Mouse (Mus musculus): ENCODE results near the gene Myzap. TPM values are rescaled to one million over a fixed set of nuclear protein-coding genes. Genes with fewer than 3 reads are reported as not detected.
A peak's percentile ranks its signal among the peaks of the same experiment; 100 is the strongest.

Gene Myzap
- polyA plus RNA-seq, 2 experiments: 1.8 to 2.5 TPM

DNA sequence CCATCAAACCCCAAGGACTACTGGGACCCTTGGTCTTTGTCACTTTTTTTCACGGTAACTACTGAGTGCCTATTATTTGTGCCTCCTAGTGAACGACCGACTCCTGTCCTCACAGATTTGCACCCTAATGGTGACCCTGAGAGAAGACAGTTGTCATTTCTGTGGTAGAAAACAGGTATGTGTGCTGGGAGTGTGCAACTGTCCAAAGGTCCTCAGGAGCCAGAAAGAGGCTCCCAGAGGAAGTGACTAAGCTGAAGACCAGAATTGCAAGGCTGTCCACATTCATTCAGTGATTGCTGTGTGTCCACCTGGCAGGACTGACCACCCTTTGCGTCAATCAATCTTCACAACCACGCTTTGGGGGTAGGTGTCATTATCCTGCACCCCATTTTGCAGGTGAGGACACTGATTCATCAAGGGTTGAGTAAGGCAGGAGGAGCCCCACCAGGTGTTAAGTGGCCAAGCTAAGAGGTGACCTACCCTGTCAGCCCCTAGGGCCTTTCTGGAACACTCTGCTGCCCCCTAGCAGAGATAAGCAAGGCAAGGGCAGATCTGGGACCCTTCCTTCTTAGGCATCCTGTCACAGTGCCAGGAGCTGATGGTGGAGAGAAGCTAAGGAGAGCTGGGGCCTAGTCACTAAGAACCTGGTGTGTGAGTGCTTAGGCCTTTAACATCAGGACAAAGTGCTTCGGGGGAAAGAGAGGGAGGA lies 571 bp upstream of the Myzap start:
- no peak for DNase-seq (ENCODE audit: low read depth in 3 of 3, low spot score in 3 of 3)
- no peak overlapping the region for H3K27ac ChIP-seq
- H3K27me3 ChIP-seq (ENCODE audit: control insufficient read depth, insufficient read depth, low read length): no peaks in the 10 kb centered on the region; the same call in 1 of the 2 replicates
- TF ChIP-seq EP300 (IDR thresholded peaks at IDR 0.05; ENCODE audit: low read depth): no peak
- TF ChIP-seq CTCF (IDR thresholded peaks at IDR 0.05; ENCODE audit: low read depth): 0 out of 2 replicates have a peak, but pooled peaks have one; percentile 7
- no peaks in the 10 kb centered on the region for H3K9me3 ChIP-seq (ENCODE audit: control insufficient read depth, low read length)
- H3K4me1 ChIP-seq (replicated peaks; ENCODE audit: control insufficient read depth in 2 of 2, insufficient read depth in 2 of 2, low read length in 1 of 2): peaks cover 0 to 8% of the 10 kb centered on the region in 2 experiments; a peak in 2 of 4 replicates
- ATAC-seq (ENCODE audit: insufficient read depth): no peak
- no peak overlapping the region for H3K9ac ChIP-seq (replicated peaks)
- H3K4me3 ChIP-seq (ENCODE audit: insufficient read depth in 1 of 2, low read depth in 2 of 2, low read length in 2 of 2): peak overlapping the region in 1 of 2 experiments; percentile 50; a peak in 1 of 4 replicates
- 22% methylated on average over 6 of the region's 6 CpGs for WGBS (ENCODE audit: insufficient replicate concordance)
- peak overlapping the region; percentile 68 for H3K4me2 ChIP-seq (ENCODE audit: low read depth)
- H3K36me3 ChIP-seq (replicated peaks; ENCODE audit: control insufficient read depth, insufficient read depth, low read depth): no peaks in the 10 kb centered on the region

DNA sequence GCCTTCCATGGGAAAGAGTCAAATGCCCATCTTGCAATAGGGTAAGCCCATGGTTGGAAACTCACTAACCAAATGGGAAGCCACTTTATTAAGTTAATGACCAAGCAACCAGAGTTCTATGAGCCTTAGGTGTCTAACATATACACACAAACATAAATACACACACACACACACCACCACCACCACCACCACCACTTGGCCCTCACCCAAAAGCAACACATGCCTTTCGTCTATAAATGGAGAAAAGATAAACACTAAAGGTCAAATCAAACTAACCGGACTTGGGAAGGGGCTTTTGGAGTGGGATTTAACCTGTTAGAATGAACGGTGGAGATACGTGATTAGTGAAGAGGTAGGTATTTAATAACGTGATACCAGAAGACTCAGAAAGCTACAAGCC lies 1.1 kb downstream of the Myzap start:
- ATAC-seq (ENCODE audit: insufficient read depth): no peak
- H3K9ac ChIP-seq (replicated peaks): no peak overlapping the region
- H3K9me3 ChIP-seq (ENCODE audit: control insufficient read depth, low read length): no peaks in the 10 kb centered on the region
- no peak for DNase-seq (ENCODE audit: low read depth in 3 of 3, low spot score in 3 of 3)
- H3K4me2 ChIP-seq (ENCODE audit: low read depth): no peak overlapping the region
- peaks cover 0 to 8% of the 10 kb centered on the region in 2 experiments; a peak in 2 of 4 replicates for H3K4me1 ChIP-seq (replicated peaks; ENCODE audit: control insufficient read depth in 2 of 2, insufficient read depth in 2 of 2, low read length in 1 of 2)
- TF ChIP-seq EP300 (IDR thresholded peaks at IDR 0.05; ENCODE audit: low read depth): no peak
- no peak for TF ChIP-seq CTCF (IDR thresholded peaks at IDR 0.05; ENCODE audit: low read depth)
- no peaks in the 10 kb centered on the region for H3K36me3 ChIP-seq (replicated peaks; ENCODE audit: control insufficient read depth, insufficient read depth, low read depth)
- 57% methylated on average over 5 of the region's 5 CpGs for WGBS (ENCODE audit: insufficient replicate concordance)
- H3K27ac ChIP-seq: no peak overlapping the region
- no peaks in the 10 kb centered on the region; the same call in 1 of the 2 replicates for H3K27me3 ChIP-seq (ENCODE audit: control insufficient read depth, insufficient read depth, low read length)
- no peak overlapping the region for H3K4me3 ChIP-seq (ENCODE audit: insufficient read depth in 1 of 2, low read depth in 2 of 2, low read length in 2 of 2)

DNA sequence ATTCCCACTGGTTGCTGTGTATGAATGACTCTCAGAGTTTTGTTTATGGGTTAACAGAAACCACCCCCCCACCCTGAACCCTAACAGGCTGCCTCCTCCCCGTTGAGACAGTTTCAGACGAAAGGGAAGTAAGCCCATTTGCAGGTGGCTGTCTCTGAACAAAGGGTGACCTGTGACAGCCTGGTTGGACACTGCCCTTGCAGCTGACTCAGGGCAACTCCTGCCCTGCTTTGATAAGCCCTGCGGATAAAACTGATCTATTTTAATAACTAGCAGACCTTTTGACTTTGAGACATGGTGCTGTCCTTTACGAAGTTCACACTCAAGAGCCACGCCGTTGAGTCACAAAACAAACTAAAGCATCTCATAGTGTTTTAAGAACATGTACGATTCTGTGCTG lies 2.4 kb downstream of the Myzap start:
- ATAC-seq (ENCODE audit: insufficient read depth) (no peak), DNase-seq (ENCODE audit: low read depth in 3 of 3, low spot score in 3 of 3) (no peak)
- TF ChIP-seq CTCF (IDR thresholded peaks at IDR 0.05; ENCODE audit: low read depth) (no peak), EP300 (IDR thresholded peaks at IDR 0.05; ENCODE audit: low read depth) (no peak)
- Histone ChIP-seq H3K4me2 (ENCODE audit: low read depth) (no peak overlapping the region), H3K27ac (no peak overlapping the region), H3K36me3 (replicated peaks; ENCODE audit: control insufficient read depth, insufficient read depth, low read depth) (no peaks in the 10 kb centered on the region), H3K27me3 (ENCODE audit: control insufficient read depth, insufficient read depth, low read length) (no peaks in the 10 kb centered on the region; the same call in 1 of the 2 replicates), H3K9ac (replicated peaks) (no peak overlapping the region), H3K4me1 (replicated peaks; ENCODE audit: control insufficient read depth in 2 of 2, insufficient read depth in 2 of 2, low read length in 1 of 2) (peaks cover 0 to 8% of the 10 kb centered on the region in 2 experiments; a peak in 2 of 4 replicates), H3K9me3 (ENCODE audit: control insufficient read depth, low read length) (no peaks in the 10 kb centered on the region), H3K4me3 (ENCODE audit: insufficient read depth in 1 of 2, low read depth in 2 of 2, low read length in 2 of 2) (no peak overlapping the region)
- 28% methylated on average over 7 of the region's 7 CpGs for WGBS (ENCODE audit: insufficient replicate concordance)

DNA sequence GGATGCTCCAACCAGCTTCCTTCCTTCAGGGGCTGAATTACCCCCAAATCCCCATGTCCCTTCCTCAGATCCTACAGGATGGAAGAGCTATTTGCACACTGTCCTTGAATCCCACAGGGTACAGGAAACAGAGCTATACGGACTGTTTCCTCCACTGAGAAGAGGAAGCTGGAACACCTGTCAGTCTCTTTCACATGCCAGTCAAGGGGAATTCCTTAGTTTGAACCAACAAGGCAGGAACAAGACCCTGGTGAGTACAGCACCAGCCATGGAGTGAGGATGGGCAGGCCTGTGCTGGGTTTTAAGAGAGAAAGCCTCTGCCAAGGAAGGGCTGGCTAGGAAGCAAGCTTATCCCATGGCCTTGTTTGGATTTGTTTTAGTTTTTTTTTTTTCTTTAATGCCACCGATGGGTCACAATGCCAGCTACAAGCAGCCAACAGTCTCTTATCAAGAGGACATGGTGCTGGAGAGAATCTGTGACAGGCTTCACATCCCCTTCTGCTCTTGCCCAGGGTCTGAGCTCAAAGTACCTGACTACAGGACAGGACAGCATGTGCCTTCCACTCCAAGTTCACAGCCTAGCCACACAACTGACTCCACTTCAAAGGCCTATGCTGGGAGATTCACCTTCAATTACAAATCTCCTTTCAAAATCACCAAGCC lies 3.1 kb downstream of the Myzap start:
- no peak for ATAC-seq (ENCODE audit: insufficient read depth)
- no peak for TF ChIP-seq CTCF (IDR thresholded peaks at IDR 0.05; ENCODE audit: low read depth)

DNA sequence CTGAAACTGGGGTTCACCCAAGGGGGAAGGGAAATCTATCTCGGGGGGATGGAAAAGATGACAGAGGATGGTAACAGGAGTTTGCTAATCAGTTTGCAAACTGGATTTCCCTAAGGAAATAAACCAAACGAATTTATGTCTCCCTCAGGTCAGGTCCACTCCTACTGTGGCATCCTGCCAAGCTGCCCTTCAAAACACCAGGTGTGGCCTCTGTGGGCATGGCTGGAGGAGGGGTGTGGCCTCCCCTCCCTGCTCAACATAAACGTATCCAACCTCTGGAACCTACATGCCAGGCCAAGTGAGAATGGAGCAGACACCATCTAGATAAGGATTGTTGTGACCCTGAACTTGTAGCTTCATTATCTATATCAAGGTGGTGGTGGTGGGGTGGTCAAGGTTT lies 5.8 kb downstream of the Myzap start:
- no peak for ATAC-seq (ENCODE audit: insufficient read depth)
- Histone ChIP-seq H3K36me3 (replicated peaks; ENCODE audit: control insufficient read depth, insufficient read depth, low read depth) (no peaks in the 10 kb centered on the region), H3K4me1 (replicated peaks; ENCODE audit: control insufficient read depth in 2 of 2, insufficient read depth in 2 of 2, low read length in 1 of 2) (peaks cover 0 to 3% of the 10 kb centered on the region in 2 experiments; a peak in 1 of 4 replicates), H3K4me2 (ENCODE audit: low read depth) (no peak overlapping the region), H3K27me3 (ENCODE audit: control insufficient read depth, insufficient read depth, low read length) (no peaks in the 10 kb centered on the region; the same call in 1 of the 2 replicates), H3K9me3 (ENCODE audit: control insufficient read depth, low read length) (no peaks in the 10 kb centered on the region), H3K4me3 (ENCODE audit: insufficient read depth in 1 of 2, low read depth in 2 of 2, low read length in 2 of 2) (no peak overlapping the region), H3K27ac (no peak overlapping the region), H3K9ac (replicated peaks) (no peak overlapping the region)
- TF ChIP-seq CTCF (IDR thresholded peaks at IDR 0.05; ENCODE audit: low read depth) (no peak), EP300 (IDR thresholded peaks at IDR 0.05; ENCODE audit: low read depth) (no peak)
- WGBS (ENCODE audit: insufficient replicate concordance): 36% methylated on average over 3 of the region's 3 CpGs
- no peak for DNase-seq (ENCODE audit: low read depth in 3 of 3, low spot score in 3 of 3)

More for the DNA sequence above, 3.1 kb downstream of the Myzap start:
- WGBS (ENCODE audit: insufficient replicate concordance): 37% methylated on average over 2 of the region's 2 CpGs
- Histone ChIP-seq H3K27me3 (ENCODE audit: control insufficient read depth, insufficient read depth, low read length) (no peaks in the 10 kb centered on the region; the same call in 1 of the 2 replicates), H3K9ac (replicated peaks) (no peak overlapping the region), H3K4me1 (replicated peaks; ENCODE audit: control insufficient read depth in 2 of 2, insufficient read depth in 2 of 2, low read length in 1 of 2) (peaks cover 0 to 8% of the 10 kb centered on the region in 2 experiments; a peak in 2 of 4 replicates), H3K4me3 (ENCODE audit: insufficient read depth in 1 of 2, low read depth in 2 of 2, low read length in 2 of 2) (no peak overlapping the region), H3K4me2 (ENCODE audit: low read depth) (no peak overlapping the region), H3K27ac (no peak overlapping the region), H3K36me3 (replicated peaks; ENCODE audit: control insufficient read depth, insufficient read depth, low read depth) (no peaks in the 10 kb centered on the region), H3K9me3 (ENCODE audit: control insufficient read depth, low read length) (no peaks in the 10 kb centered on the region)
- no peak for DNase-seq (ENCODE audit: low read depth in 3 of 3, low spot score in 3 of 3)

Data from liver, embryonic 14.5 days (tissue).